Mouse (Mus musculus) intestine, embryonic 14.5 days (tissue): Measurements from ENCODE around the gene Rbl1. TPM values are rescaled to one million over a fixed set of nuclear protein-coding genes. Genes with fewer than 3 reads are reported as not detected.

Source experiments
- ATAC-seq: fragments of 200-750 bp; cut with Nextera tagmentation; replicated peaks from 2 replicates; pipeline ENCODE4 v1.8.0; 2017; ENCODE audit warnings: low read depth, moderate number of reproducible peaks, moderate TSS enrichment, moderate library complexity; ENCODE audit not compliant: low FRiP score, low TSS enrichment
- DNase-seq: peaks from one replicate; pipeline ENCODE4 v3.0.0-alpha.2; 2018; ENCODE audit warnings: low spot score
- H3K27ac ChIP-seq: fragments of 300-500 bp; sonication (generic); 2 replicates; pipeline ENCODE4 v1.5.1; 2014; ENCODE audit warnings: low read depth, mild to moderate bottlenecking, control low read depth
- H3K27me3 ChIP-seq: fragments of 300-500 bp; sonication (generic); replicated peaks from 2 replicates; pipeline ENCODE4 v1.6.1; 2014; ENCODE audit warnings: low read length, control low read depth; ENCODE audit not compliant: control insufficient read depth, insufficient read depth
- H3K36me3 ChIP-seq: fragments of 300-500 bp; sonication (generic); 2 replicates; pipeline ENCODE4 v1.6.1; 2014; ENCODE audit warnings: low read length, control low read depth; ENCODE audit not compliant: control insufficient read depth, insufficient read depth
- H3K4me1 ChIP-seq: fragments of 300-500 bp; sonication (generic); replicated peaks from 2 replicates; pipeline ENCODE4 v1.6.1; 2014; ENCODE audit warnings: low read length, control low read depth, mixed read lengths; ENCODE audit not compliant: control insufficient read depth, insufficient read depth
- H3K4me2 ChIP-seq: fragments of 300-500 bp; sonication (generic); 2 replicates; pipeline ENCODE4 v1.6.1; 2014; ENCODE audit warnings: low read length
- H3K4me3 ChIP-seq: fragments of 300-500 bp; sonication (generic); 2 replicates; pipeline ENCODE4 v1.5.1; 2014; ENCODE audit warnings: low read depth, low read length, control low read depth, mixed read lengths
- H3K9ac ChIP-seq: fragments of 300-500 bp; sonication (generic); 2 replicates; pipeline ENCODE4 v1.6.1; 2014; ENCODE audit warnings: mild to moderate bottlenecking, low read length
- H3K9me3 ChIP-seq: fragments of 300-500 bp; sonication (generic); 2 replicates; pipeline ENCODE4 v1.6.1; 2016; ENCODE audit warnings: low read length, control low read depth; ENCODE audit not compliant: control insufficient read depth
- WGBS: fragments of 180-500 bp; shearing (Covaris S2); extraction: QIAGEN DNeasy Blood & Tissue Kit; methylation state at CpG from one replicate; pipeline ENCODE4 v1.1.7; 2014; 5-methylcytosine and 5-hydroxymethylcytosine counted together
- polyA plus RNA-seq: library from polyadenylated mRNA; unstranded; fragments of >200 nt; fragmentation: Nextera tagmentation; extraction: Ambion mirVana; gene quantifications from 2 replicates; pipeline ENCODE4 v1.2.1, GENCODE M21; 2014

The Rbl1 gene
- polyA plus RNA-seq, 1 experiment from 2014 or later, result 25.8 TPM

GRCm38 (mm10) chr2:157128072-157128471 is 76.3 kb downstream of the Rbl1 start:
- Histone ChIP-seq H3K9me3 (no peaks in the 10 kb centered on the region), H3K27ac (no peak overlapping the region), H3K4me2 (no peak overlapping the region), H3K4me3 (no peak overlapping the region), H3K9ac (no peak overlapping the region), H3K36me3 (peaks cover 8% of the 10 kb centered on the region), H3K27me3 (no peaks in the 10 kb centered on the region), H3K4me1 (peaks cover 3% of the 10 kb centered on the region; the same call in 1 of the 2 replicates)
- DNase-seq, result no peak
- 56% methylated on average over 4 of the region's 4 CpGs for WGBS
- no peak for ATAC-seq

GRCm38 (mm10) chr2:157127370-157127769 is 77.0 kb downstream of the Rbl1 start:
- peaks cover 11% of the 10 kb centered on the region for H3K36me3 ChIP-seq
- H3K4me1 ChIP-seq, result peaks cover 3% of the 10 kb centered on the region; the same call in 1 of the 2 replicates
- H3K27me3 ChIP-seq, result no peaks in the 10 kb centered on the region
- WGBS, result 66% methylated on average over 3 of the region's 3 CpGs
- no peak for ATAC-seq
- no peak overlapping the region for H3K27ac ChIP-seq
- H3K4me3 ChIP-seq, result no peak overlapping the region
- H3K4me2 ChIP-seq, result no peak overlapping the region
- no peaks in the 10 kb centered on the region for H3K9me3 ChIP-seq
- no peak overlapping the region for H3K9ac ChIP-seq
- DNase-seq, result no peak

- WGBS, result 78% methylated on average over 3 of the region's 3 CpGs
- Histone ChIP-seq H3K4me3 (no peak overlapping the region), H3K27me3 (no peaks in the 10 kb centered on the region), H3K9me3 (no peaks in the 10 kb centered on the region), H3K4me1 (peaks cover 3% of the 10 kb centered on the region; the same call in 1 of the 2 replicates), H3K27ac (no peak overlapping the region), H3K9ac (no peak overlapping the region), H3K36me3 (peaks cover 24% of the 10 kb centered on the region), H3K4me2 (no peak overlapping the region)
- DNase-seq (no peak), ATAC-seq (no peak)
Observed at GRCm38 (mm10) chr2:157125246-157125645, 79.1 kb downstream of the Rbl1 start.

DNA sequence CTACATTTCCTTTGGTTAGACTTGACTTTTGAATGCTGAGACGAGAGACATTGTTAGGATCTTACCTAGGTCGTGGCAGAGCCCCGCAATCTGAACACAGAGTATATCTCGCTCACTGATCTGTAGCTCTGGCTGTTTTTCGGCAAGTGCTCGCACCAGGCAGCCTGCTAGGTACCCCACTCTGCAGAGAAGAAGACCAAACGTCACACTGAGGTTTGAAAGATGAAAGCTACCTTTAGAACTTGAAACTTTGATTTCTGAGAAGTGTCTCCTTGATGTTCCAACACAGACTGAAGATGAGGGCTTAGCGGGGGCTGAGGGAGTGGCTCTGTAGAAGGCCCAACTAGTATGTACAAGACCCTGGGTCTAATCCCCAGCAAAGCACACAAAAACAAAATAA is 82.6 kb downstream of the Rbl1 start:
- H3K9me3 ChIP-seq, result no peaks in the 10 kb centered on the region
- no peaks in the 10 kb centered on the region for H3K27me3 ChIP-seq
- no peaks in the 10 kb centered on the region for H3K4me1 ChIP-seq
- no peak overlapping the region for H3K4me2 ChIP-seq
- H3K27ac ChIP-seq, result no peak overlapping the region
- H3K4me3 ChIP-seq, result no peak overlapping the region
- WGBS, result 89% methylated on average over 8 of the region's 8 CpGs
- DNase-seq (no peak), ATAC-seq (no peak)
- H3K9ac ChIP-seq, result no peak overlapping the region
- peaks cover 31% of the 10 kb centered on the region for H3K36me3 ChIP-seq

DNA sequence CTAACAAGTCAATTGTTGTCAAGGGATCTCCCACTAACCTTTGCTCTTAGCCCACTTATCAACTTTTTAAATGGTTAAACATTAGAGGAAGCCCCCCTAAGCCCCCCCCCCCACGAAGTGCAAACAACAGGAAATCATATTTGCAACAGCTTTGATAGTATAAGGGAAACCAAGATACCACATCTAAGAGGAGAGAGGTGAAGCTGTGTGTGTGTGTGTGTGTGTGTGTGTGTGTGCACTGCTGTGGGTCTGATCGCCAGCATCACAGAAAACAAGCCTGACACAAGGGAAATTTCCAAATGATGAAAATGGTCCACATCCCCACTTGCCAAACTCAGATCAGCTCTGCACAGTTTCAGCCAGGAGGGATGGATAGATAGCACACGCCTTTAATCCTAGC is 85.3 kb downstream of the Rbl1 start:
- H3K9ac ChIP-seq, result no peak overlapping the region
- WGBS, result 47% methylated on average over 3 of the region's 3 CpGs
- no peak for DNase-seq
- H3K36me3 ChIP-seq, result peaks cover 40% of the 10 kb centered on the region
- no peak overlapping the region for H3K4me2 ChIP-seq
- H3K4me1 ChIP-seq, result no peaks in the 10 kb centered on the region
- no peaks in the 10 kb centered on the region for H3K9me3 ChIP-seq
- ATAC-seq, result 0 out of 2 replicates have a peak, but pooled peaks have one; percentile 45
- H3K27me3 ChIP-seq, result no peaks in the 10 kb centered on the region
- H3K27ac ChIP-seq, result no peak overlapping the region
- H3K4me3 ChIP-seq, result no peak overlapping the region

DNA sequence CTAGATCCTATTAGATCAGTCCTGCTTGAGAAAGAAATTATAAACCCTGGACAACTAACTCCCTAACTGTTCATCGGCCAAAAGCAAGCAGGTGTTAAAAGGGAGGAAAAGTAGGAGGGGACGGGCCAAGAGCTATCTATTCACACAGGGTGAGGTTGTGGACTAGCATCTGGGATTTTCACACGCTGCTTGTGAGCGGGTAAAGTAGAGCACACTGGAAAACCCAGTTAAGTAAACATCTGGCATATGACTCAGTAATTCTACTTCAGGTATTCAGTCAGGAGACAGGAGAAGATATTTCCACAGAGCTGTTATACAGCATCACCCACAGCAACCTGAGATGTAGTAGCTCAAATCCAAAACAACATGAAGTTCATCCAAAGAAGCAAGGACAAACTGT is 85.8 kb downstream of the Rbl1 start:
- no peaks in the 10 kb centered on the region for H3K9me3 ChIP-seq
- no peak overlapping the region for H3K4me2 ChIP-seq
- ATAC-seq, result peak; percentile 15; the same call in 1 of the 2 replicates
- H3K27me3 ChIP-seq, result no peaks in the 10 kb centered on the region
- 62% methylated on average over 4 of the region's 4 CpGs for WGBS
- no peak overlapping the region for H3K27ac ChIP-seq
- peaks cover 45% of the 10 kb centered on the region for H3K36me3 ChIP-seq
- DNase-seq, result no peak
- no peak overlapping the region for H3K9ac ChIP-seq
- H3K4me1 ChIP-seq, result no peaks in the 10 kb centered on the region
- H3K4me3 ChIP-seq, result no peak overlapping the region

DNA sequence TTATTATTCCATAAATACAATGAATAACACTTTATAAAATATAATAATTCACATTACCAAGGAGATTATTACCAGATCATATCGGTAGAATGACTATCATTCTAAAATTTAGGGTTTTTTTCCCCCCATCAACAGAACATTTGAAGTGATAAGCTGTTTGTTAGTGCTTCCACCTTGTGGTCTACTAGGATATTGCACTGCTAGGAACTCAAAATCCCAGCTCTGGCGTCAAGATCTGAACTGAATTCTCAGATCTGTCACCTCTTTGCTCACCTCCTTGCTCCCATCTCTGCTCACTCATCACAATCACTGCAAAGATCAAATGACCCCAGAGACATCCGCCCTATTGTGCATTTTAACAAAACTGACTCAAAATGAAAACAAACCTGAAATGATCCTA is 87.4 kb downstream of the Rbl1 start:
- ATAC-seq, result no peak
- no peak overlapping the region for H3K9ac ChIP-seq
- WGBS, result 22% methylated on average over 3 of the region's 3 CpGs
- H3K27me3 ChIP-seq, result no peaks in the 10 kb centered on the region
- peaks cover 47% of the 10 kb centered on the region for H3K36me3 ChIP-seq
- no peaks in the 10 kb centered on the region for H3K4me1 ChIP-seq
- H3K4me2 ChIP-seq, result no peak overlapping the region
- no peak for DNase-seq
- no peak overlapping the region for H3K27ac ChIP-seq
- H3K9me3 ChIP-seq, result no peaks in the 10 kb centered on the region
- H3K4me3 ChIP-seq, result no peak overlapping the region

- no peaks in the 10 kb centered on the region for H3K27me3 ChIP-seq
- DNase-seq, result no peak
- H3K9ac ChIP-seq, result no peak overlapping the region
- no peak for ATAC-seq
- H3K4me1 ChIP-seq, result no peaks in the 10 kb centered on the region
- H3K36me3 ChIP-seq, result peaks cover 65% of the 10 kb centered on the region
- no peak overlapping the region for H3K4me3 ChIP-seq
- H3K27ac ChIP-seq, result no peak overlapping the region
- 87% methylated on average over 4 of the region's 4 CpGs for WGBS
- no peak overlapping the region for H3K4me2 ChIP-seq
- H3K9me3 ChIP-seq, result no peaks in the 10 kb centered on the region
Observed at GRCm38 (mm10) chr2:157108236-157108635, 96.1 kb downstream of the Rbl1 start.

DNA sequence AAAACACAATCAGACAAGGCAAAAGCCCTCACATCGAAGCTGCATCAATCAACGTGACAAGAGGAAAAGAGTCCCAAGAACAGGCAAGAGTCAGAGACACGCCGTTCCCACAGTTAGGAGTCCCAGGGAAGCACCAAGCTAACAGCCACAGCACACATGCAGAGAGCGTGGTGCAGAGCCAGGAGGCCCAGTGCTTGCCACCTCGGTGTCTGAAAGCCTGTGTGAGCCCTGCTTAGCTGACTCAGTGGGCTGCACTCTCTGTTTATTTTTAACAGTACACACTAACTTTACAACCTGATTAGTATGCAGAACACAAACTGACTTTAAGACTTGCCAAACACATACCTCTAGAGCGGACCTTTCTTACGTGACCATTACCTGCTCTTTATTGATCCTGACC is 99.9 kb downstream of the Rbl1 start:
- Histone ChIP-seq H3K27me3 (no peaks in the 10 kb centered on the region), H3K9me3 (no peaks in the 10 kb centered on the region), H3K4me3 (no peak overlapping the region), H3K4me2 (no peak overlapping the region), H3K27ac (no peak overlapping the region), H3K9ac (no peak overlapping the region), H3K36me3 (peaks cover 65% of the 10 kb centered on the region), H3K4me1 (no peaks in the 10 kb centered on the region)
- WGBS, result 84% methylated on average over 8 of the region's 8 CpGs
- ATAC-seq (no peak), DNase-seq (no peak)
